Mouse (Mus musculus) CD4-positive, CD25-positive, alpha-beta regulatory T cell, adult 4 months (primary cell): ENCODE results near the gene Uckl1. TPM values are rescaled to one million over a fixed set of nuclear protein-coding genes. Genes with fewer than 3 reads are reported as not detected.

ENCODE experiments used
- ATAC-seq: one replicate; pipeline ENCODE4 v1.8.0; 2017
- polyA plus RNA-seq, 2 experiments: library from polyadenylated mRNA; unstranded; fragments of 100-300 nt; shearing (Covaris generic); gene quantifications; one replicate each; pipeline ENCODE4 v1.2.1; 2017

Uckl1 gene
- 100 to 1,000 TPM; 178 to 280 TPM for polyA plus RNA-seq

- no peak for ATAC-seq
Observed at GRCm38 (mm10) chr2:181584411-181584942, at the start of gene Uckl1. Gene Uckl1, minus strand, starts transcription at chr2:181584892.

GRCm38 (mm10) chr2:181632624-181633023 is 47.9 kb upstream of the Uckl1 start:
- ATAC-seq = no peak

- ATAC-seq = no peak
Observed at GRCm38 (mm10) chr2:181628471-181628870, 43.8 kb upstream of the Uckl1 start.

GRCm38 (mm10) chr2:181623401-181623800 is 38.7 kb upstream of the Uckl1 start:
- no peak for ATAC-seq

GRCm38 (mm10) chr2:181618761-181619495 is 34.2 kb upstream of the Uckl1 start:
- no peak for ATAC-seq

GRCm38 (mm10) chr2:181602367-181602766 is 17.7 kb upstream of the Uckl1 start:
- no peak for ATAC-seq

GRCm38 (mm10) chr2:181601751-181602145 is 17.1 kb upstream of the Uckl1 start:
- no peak for ATAC-seq

- ATAC-seq = peak; percentile 95
Observed at GRCm38 (mm10) chr2:181600828-181601750, 16.4 kb upstream of the Uckl1 start.

- ATAC-seq = no peak
Observed at GRCm38 (mm10) chr2:181600226-181600758, 15.6 kb upstream of the Uckl1 start.

- peak; percentile 31 for ATAC-seq
Observed at GRCm38 (mm10) chr2:181598454-181599351, 14.0 kb upstream of the Uckl1 start, which contains the start of gene Samd10. Gene Samd10, minus strand, starts transcription at chr2:181599212.

GRCm38 (mm10) chr2:181597378-181598061 is 12.8 kb upstream of the Uckl1 start:
- no peak for ATAC-seq

GRCm38 (mm10) chr2:181596221-181596960 is 11.7 kb upstream of the Uckl1 start:
- ATAC-seq = no peak

GRCm38 (mm10) chr2:181594946-181595696 is 10.4 kb upstream of the Uckl1 start:
- ATAC-seq = no peak

GRCm38 (mm10) chr2:181593937-181594336 is 9.2 kb upstream of the Uckl1 start:
- ATAC-seq = no peak

- peak; percentile 2 for ATAC-seq
Observed at GRCm38 (mm10) chr2:181593042-181593421, 8.3 kb upstream of the Uckl1 start.

- peak; percentile 60 for ATAC-seq
Observed at GRCm38 (mm10) chr2:181592231-181593041, 7.7 kb upstream of the Uckl1 start, which contains the start of gene Zfp512b. Gene Zfp512b, minus strand, starts transcription at chr2:181592803.

- peak; percentile 65 for ATAC-seq
Observed at GRCm38 (mm10) chr2:181591528-181592085, 6.9 kb upstream of the Uckl1 start, which contains the start of gene Prpf6. Gene Prpf6, plus strand, starts transcription at chr2:181591868.

- ATAC-seq = no peak
Observed at GRCm38 (mm10) chr2:181590471-181590870, 5.8 kb upstream of the Uckl1 start.
